Mouse (Mus musculus): ENCODE measurements around the gene Cyp46a1. TPM values are rescaled to one million over a fixed set of nuclear protein-coding genes. Genes with fewer than 3 reads are reported as not detected.

Gene Cyp46a1
- total and polyA plus RNA-seq, 2 experiments from 2014 or later: 3.0 to 3.6 TPM

DNA sequence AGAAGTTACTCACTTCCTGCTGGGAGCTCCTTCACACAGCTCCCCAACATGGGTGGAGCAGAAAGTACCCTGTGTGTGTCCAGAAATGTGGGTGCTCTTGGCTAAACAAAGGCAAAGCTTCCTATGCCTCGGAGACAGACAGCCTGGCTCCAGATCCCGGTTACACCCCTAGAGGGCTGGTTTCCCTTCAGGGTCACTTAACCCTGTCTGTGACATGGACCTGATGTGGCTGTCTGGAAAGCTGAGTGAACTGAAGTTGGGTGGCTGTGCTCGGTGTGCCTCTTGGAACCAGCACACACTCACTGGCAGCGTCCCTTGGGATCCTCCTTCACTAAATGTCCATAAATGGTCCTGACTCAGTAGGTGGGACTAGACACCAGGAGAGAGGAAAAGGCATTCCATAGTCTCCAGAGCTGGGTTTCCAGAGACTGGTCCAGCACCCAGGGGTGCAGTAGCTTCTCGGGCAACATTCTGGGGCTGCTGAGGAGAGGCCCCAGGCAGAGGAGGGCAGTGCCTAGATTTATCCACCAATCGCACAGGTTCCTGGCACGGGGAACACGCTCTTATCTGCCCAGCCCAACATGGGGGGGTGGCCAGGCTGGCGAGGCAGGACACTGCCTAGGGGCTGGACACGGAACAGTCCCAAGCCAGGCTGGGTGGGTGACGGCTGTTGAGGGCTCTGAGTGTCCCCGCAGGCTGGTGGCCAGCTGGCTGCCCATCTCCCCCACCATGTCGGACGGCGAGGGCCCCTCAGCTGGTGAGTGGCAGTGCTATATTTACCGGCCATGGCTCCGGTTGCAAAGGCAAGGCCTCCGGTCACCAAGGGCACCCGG is 36.6 kb downstream of the Cyp46a1 start, which contains the start of gene Eml1:
Eml1 (plus strand) TSS at position 362 of the 833 bp plus-strand sequence.
- H3K36me3 ChIP-seq (replicated peaks; ENCODE audit: control insufficient read depth, insufficient read depth, low read length): no peaks in the 10 kb centered on the region
- H3K27me3 ChIP-seq (ENCODE audit: control insufficient read depth, insufficient read depth, low read length): no peaks in the 10 kb centered on the region
- H3K9ac ChIP-seq (replicated peaks; ENCODE audit: low read depth, low read length): peak within 1 kb of the TSS; percentile 57
- peaks cover 54% of the 10 kb centered on the region for H3K4me1 ChIP-seq (ENCODE audit: control insufficient read depth, insufficient read depth)
- H3K9me3 ChIP-seq (replicated peaks; ENCODE audit: control insufficient read depth, low read length): no peaks in the 10 kb centered on the region
- H3K4me3 ChIP-seq (ENCODE audit: low read depth, low read length): peak within 1 kb of the TSS; percentile 39
- peak; percentile 87 for ATAC-seq (ENCODE audit: insufficient read depth, low read depth)
- peak within 1 kb of the TSS; percentile 66 for H3K4me2 ChIP-seq (ENCODE audit: low read depth, low read length)
- TF ChIP-seq CTCF (IDR thresholded peaks at IDR 0.05; ENCODE audit: low read depth) (no peak), EP300 (IDR thresholded peaks at IDR 0.05; ENCODE audit: low read depth) (peak; percentile 59; the same call in 1 of the 2 replicates)
- 20% methylated on average over 19 of the region's 19 CpGs for WGBS
- peak within 1 kb of the TSS; percentile 97 for H3K27ac ChIP-seq (ENCODE audit: low read depth)
- DNase-seq (ENCODE audit: low spot score): peak; percentile 78

DNA sequence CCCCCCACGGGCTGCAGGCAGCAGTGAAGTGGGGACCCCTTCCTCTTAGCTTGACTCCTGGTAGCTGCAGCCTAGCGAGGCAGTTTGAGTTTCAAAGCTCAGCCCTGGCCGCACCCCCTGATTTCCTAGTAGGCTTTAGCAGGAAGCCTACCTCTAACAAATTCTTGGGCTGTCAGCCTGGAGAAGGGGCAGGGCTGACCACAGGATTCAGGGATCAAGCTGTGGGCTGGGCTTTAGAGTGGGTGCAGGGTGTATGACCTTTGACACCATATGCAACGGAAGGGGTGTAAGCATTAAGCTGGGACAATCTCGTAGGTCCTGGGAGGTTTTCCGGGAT is 37.2 kb downstream of the Cyp46a1 start:
- no peaks in the 10 kb centered on the region for H3K9me3 ChIP-seq (replicated peaks; ENCODE audit: control insufficient read depth, low read length)
- peak; percentile 11 for DNase-seq (ENCODE audit: low spot score)
- no peak for TF ChIP-seq CTCF (IDR thresholded peaks at IDR 0.05; ENCODE audit: low read depth)
- no peak for TF ChIP-seq EP300 (IDR thresholded peaks at IDR 0.05; ENCODE audit: low read depth)
- peak overlapping the region; percentile 57 for H3K9ac ChIP-seq (replicated peaks; ENCODE audit: low read depth, low read length)
- 40% methylated on average over 6 of the region's 6 CpGs for WGBS
- H3K27ac ChIP-seq (ENCODE audit: low read depth): peak overlapping the region; percentile 97
- peak overlapping the region; percentile 39 for H3K4me3 ChIP-seq (ENCODE audit: low read depth, low read length)
- H3K36me3 ChIP-seq (replicated peaks; ENCODE audit: control insufficient read depth, insufficient read depth, low read length): no peaks in the 10 kb centered on the region
- peak overlapping the region; percentile 66 for H3K4me2 ChIP-seq (ENCODE audit: low read depth, low read length)
- H3K4me1 ChIP-seq (ENCODE audit: control insufficient read depth, insufficient read depth): peaks cover 51% of the 10 kb centered on the region
- ATAC-seq (ENCODE audit: insufficient read depth, low read depth): no peak; the same call in 1 of the 2 replicates
- H3K27me3 ChIP-seq (ENCODE audit: control insufficient read depth, insufficient read depth, low read length): no peaks in the 10 kb centered on the region

- H3K4me2 ChIP-seq (ENCODE audit: low read depth, low read length): peak overlapping the region; percentile 66
- H3K4me3 ChIP-seq (ENCODE audit: low read depth, low read length): peak overlapping the region; percentile 39
- H3K27me3 ChIP-seq (ENCODE audit: control insufficient read depth, insufficient read depth, low read length): no peaks in the 10 kb centered on the region
- DNase-seq (ENCODE audit: low spot score): peak; percentile 50
- WGBS: 22% methylated on average over 17 of the region's 17 CpGs
- H3K27ac ChIP-seq (ENCODE audit: low read depth): peak overlapping the region; percentile 97
- peak overlapping the region; percentile 57; the same call in 1 of the 2 replicates for H3K9ac ChIP-seq (replicated peaks; ENCODE audit: low read depth, low read length)
- H3K36me3 ChIP-seq (replicated peaks; ENCODE audit: control insufficient read depth, insufficient read depth, low read length): no peaks in the 10 kb centered on the region
- ATAC-seq (ENCODE audit: insufficient read depth, low read depth): no peak; the same call in 1 of the 2 replicates
- no peaks in the 10 kb centered on the region for H3K9me3 ChIP-seq (replicated peaks; ENCODE audit: control insufficient read depth, low read length)
- H3K4me1 ChIP-seq (ENCODE audit: control insufficient read depth, insufficient read depth): peaks cover 51% of the 10 kb centered on the region
- no peak for TF ChIP-seq EP300 (IDR thresholded peaks at IDR 0.05; ENCODE audit: low read depth)
- TF ChIP-seq CTCF (IDR thresholded peaks at IDR 0.05; ENCODE audit: low read depth): no peak
These were observed 38.1 kb downstream of the Cyp46a1 start for GRCm38 (mm10) chr12:108372241-108372640.

DNA sequence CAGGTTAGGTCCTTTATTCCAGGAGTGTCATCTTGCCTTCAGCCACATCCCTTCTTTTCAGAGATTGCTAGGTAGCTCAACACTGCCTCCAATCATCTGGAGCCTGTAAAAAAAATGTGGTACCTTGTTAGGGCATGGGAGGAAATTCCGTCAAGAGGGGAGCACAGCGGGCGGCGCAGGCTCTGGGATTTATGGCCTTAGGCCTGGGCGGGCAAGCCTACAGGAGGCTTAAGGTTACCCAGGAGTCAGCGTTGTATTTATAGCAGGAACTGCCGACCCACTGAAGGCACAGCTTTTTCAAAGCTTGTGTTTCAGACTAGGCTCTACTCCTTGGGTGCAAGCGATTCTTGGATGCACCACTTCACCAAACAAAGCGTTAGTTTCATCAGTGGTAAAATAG is 39.4 kb downstream of the Cyp46a1 start:
- no peaks in the 10 kb centered on the region for H3K9me3 ChIP-seq (replicated peaks; ENCODE audit: control insufficient read depth, low read length)
- WGBS: 63% methylated on average over 9 of the region's 9 CpGs
- no peak overlapping the region for H3K4me3 ChIP-seq (ENCODE audit: low read depth, low read length)
- peak overlapping the region; percentile 97; the same call in 1 of the 2 replicates for H3K27ac ChIP-seq (ENCODE audit: low read depth)
- peaks cover 46% of the 10 kb centered on the region for H3K4me1 ChIP-seq (ENCODE audit: control insufficient read depth, insufficient read depth)
- H3K27me3 ChIP-seq (ENCODE audit: control insufficient read depth, insufficient read depth, low read length): no peaks in the 10 kb centered on the region
- no peak for DNase-seq (ENCODE audit: low spot score)
- H3K4me2 ChIP-seq (ENCODE audit: low read depth, low read length): no peak overlapping the region
- no peak overlapping the region for H3K9ac ChIP-seq (replicated peaks; ENCODE audit: low read depth, low read length)
- no peaks in the 10 kb centered on the region for H3K36me3 ChIP-seq (replicated peaks; ENCODE audit: control insufficient read depth, insufficient read depth, low read length)
- TF ChIP-seq EP300 (IDR thresholded peaks at IDR 0.05; ENCODE audit: low read depth): no peak
- no peak for TF ChIP-seq CTCF (IDR thresholded peaks at IDR 0.05; ENCODE audit: low read depth)
- ATAC-seq (ENCODE audit: insufficient read depth, low read depth): no peak

- ATAC-seq (ENCODE audit: insufficient read depth, low read depth) (no peak), DNase-seq (ENCODE audit: low spot score) (no peak)
- H3K9ac ChIP-seq (replicated peaks; ENCODE audit: low read depth, low read length): no peak overlapping the region
- H3K4me3 ChIP-seq (ENCODE audit: low read depth, low read length): no peak overlapping the region
- WGBS: 75% methylated on average over 8 of the region's 8 CpGs
- no peak overlapping the region for H3K27ac ChIP-seq (ENCODE audit: low read depth)
- no peaks in the 10 kb centered on the region for H3K9me3 ChIP-seq (replicated peaks; ENCODE audit: control insufficient read depth, low read length)
- TF ChIP-seq CTCF (IDR thresholded peaks at IDR 0.05; ENCODE audit: low read depth): no peak
- TF ChIP-seq EP300 (IDR thresholded peaks at IDR 0.05; ENCODE audit: low read depth): no peak
- peaks cover 40% of the 10 kb centered on the region for H3K4me1 ChIP-seq (ENCODE audit: control insufficient read depth, insufficient read depth)
- no peak overlapping the region for H3K4me2 ChIP-seq (ENCODE audit: low read depth, low read length)
- H3K27me3 ChIP-seq (ENCODE audit: control insufficient read depth, insufficient read depth, low read length): no peaks in the 10 kb centered on the region
- H3K36me3 ChIP-seq (replicated peaks; ENCODE audit: control insufficient read depth, insufficient read depth, low read length): no peaks in the 10 kb centered on the region
These were observed 40.5 kb downstream of the Cyp46a1 start for GRCm38 (mm10) chr12:108374689-108375088.

Data from heart, postnatal 0 days (tissue).